In genomic region chr19:58856129-58856855, GRCm38 (mm10) we compare ENCODE assay signal across 26 mouse cellular contexts.
DNase-seq lines count a peak whose midpoint lies in the region; ATAC-seq lines count a peak whose summit lies in the region.
"Had no signal": no experiment of that assay in that cellular context is flagged by ENCODE, and none has a peak within 500 bp of the region (broad histone marks: within the 10 kb centered on the region; RNA-seq: fewer than 3 reads in every experiment).

No protein-coding gene starts in this region.

- H3K9ac ChIP-seq in midbrain, embryonic 11.5 days (ENCODE audit: low read length): no peak overlapping the region
- H3K9ac ChIP-seq in midbrain, embryonic 13.5 days (replicated peaks): no peak overlapping the region
- H3K9ac ChIP-seq: embryonic facial prominence, embryonic 12.5 days; hindbrain, embryonic 15.5 days; intestine, embryonic 15.5 days; limb, embryonic 15.5 days; liver, embryonic 14.5 days; lung, embryonic 14.5 days; midbrain, embryonic 15.5 days; neural tube, embryonic 13.5 days had no signal

- ATAC-seq in frontal cortex, adult (ENCODE audit: low TSS enrichment): peak; percentile 41
- no peak for ATAC-seq in midbrain, embryonic 11.5 days (ENCODE audit: low FRiP score)
- no peak for ATAC-seq in midbrain, embryonic 13.5 days
- ATAC-seq: activated CD4-positive, CD25-positive, alpha-beta regulatory T cell, adult 4 months; intestine, embryonic 15.5 days; midbrain, embryonic 15.5 days had no signal

- no peaks in the 10 kb centered on the region for H3K36me3 ChIP-seq in midbrain, embryonic 11.5 days (ENCODE audit: control insufficient read depth, insufficient read depth, low read length)
- H3K36me3 ChIP-seq in midbrain, embryonic 13.5 days: no peaks in the 10 kb centered on the region
- H3K36me3 ChIP-seq: embryonic facial prominence, embryonic 12.5 days; hindbrain, embryonic 15.5 days; intestine, embryonic 15.5 days; limb, embryonic 15.5 days; midbrain, embryonic 15.5 days; neural tube, embryonic 13.5 days had no signal

- H3K9me3 ChIP-seq in midbrain, embryonic 11.5 days (ENCODE audit: control insufficient read depth, low read length): no peaks in the 10 kb centered on the region
- no peaks in the 10 kb centered on the region for H3K9me3 ChIP-seq in midbrain, embryonic 13.5 days
- H3K9me3 ChIP-seq: embryonic facial prominence, embryonic 12.5 days; hindbrain, embryonic 15.5 days; intestine, embryonic 15.5 days; limb, embryonic 15.5 days; midbrain, embryonic 15.5 days; neural tube, embryonic 13.5 days had no signal

- 78% methylated on average over 9 of the region's 9 CpGs for WGBS in midbrain, embryonic 11.5 days
- WGBS in midbrain, embryonic 13.5 days: 68% methylated on average over 9 of the region's 9 CpGs

- H3K27ac ChIP-seq in midbrain, embryonic 11.5 days (ENCODE audit: low read depth, low read length): no peak overlapping the region
- H3K27ac ChIP-seq in midbrain, embryonic 13.5 days: no peak overlapping the region
- H3K27ac ChIP-seq: embryonic facial prominence, embryonic 12.5 days; hindbrain, embryonic 15.5 days; intestine, embryonic 15.5 days; limb, embryonic 15.5 days; liver, embryonic 14.5 days; midbrain, embryonic 15.5 days; neural tube, embryonic 13.5 days had no signal

- no peak overlapping the region for H3K4me3 ChIP-seq in midbrain, embryonic 11.5 days (ENCODE audit: low read depth, low read length)
- H3K4me3 ChIP-seq in midbrain, embryonic 13.5 days (replicated peaks): no peak overlapping the region
- H3K4me3 ChIP-seq: embryonic facial prominence, embryonic 12.5 days; gastrocnemius, adult 2 months; hindbrain, embryonic 15.5 days; intestine, embryonic 15.5 days; limb, embryonic 15.5 days; midbrain, embryonic 15.5 days; neural tube, embryonic 13.5 days had no signal

- DNase-seq in frontal cortex, postnatal 14 days (ENCODE audit: low spot score in 2 of 2): no peak
- DNase-seq in midbrain, embryonic 11.5 days (ENCODE audit: low spot score, missing footprints): peak; percentile 79
- DNase-seq in adrenal gland, postnatal 10 days: peak; percentile 50
- DNase-seq in kidney, postnatal 4 days: no peak
- DNase-seq in spleen, postnatal 10 days (ENCODE audit: low spot score in 2 of 2): no peak
- DNase-seq: B cell, adult 2 months; cerebellum, adult 11-12 months; cerebellum, postnatal 14 days; gastrocnemius, adult 2 months; heart, postnatal 36 days; kidney, adult 8-10 months; kidney, postnatal 10 days; layer of hippocampus, postnatal 36 days; left cerebral cortex, postnatal 4 days; lung, embryonic 14.5 days; retina, postnatal 1 day had no signal

- peaks cover 7% of the 10 kb centered on the region for H3K4me1 ChIP-seq in midbrain, embryonic 11.5 days (ENCODE audit: control insufficient read depth, insufficient read depth, low read length)
- peaks cover 38% of the 10 kb centered on the region for H3K4me1 ChIP-seq in midbrain, embryonic 13.5 days (replicated peaks)

- no peak overlapping the region for H3K4me2 ChIP-seq in midbrain, embryonic 11.5 days
- no peak overlapping the region for H3K4me2 ChIP-seq in midbrain, embryonic 13.5 days (replicated peaks)
- H3K4me2 ChIP-seq: embryonic facial prominence, embryonic 12.5 days; hindbrain, embryonic 15.5 days; intestine, embryonic 15.5 days; limb, embryonic 15.5 days; lung, embryonic 14.5 days; midbrain, embryonic 15.5 days; neural tube, embryonic 13.5 days had no signal

- no peaks in the 10 kb centered on the region; the same call in 1 of the 2 replicates for H3K27me3 ChIP-seq in midbrain, embryonic 11.5 days (ENCODE audit: control insufficient read depth, insufficient read depth, low read length)
- no peaks in the 10 kb centered on the region for H3K27me3 ChIP-seq in midbrain, embryonic 13.5 days
- H3K27me3 ChIP-seq: hindbrain, embryonic 15.5 days; intestine, embryonic 15.5 days; midbrain, embryonic 15.5 days; neural tube, embryonic 13.5 days had no signal

Comparison
In these comparisons a context has a peak if more than half of its experiments do, and no peak if none do; other contexts are left out.
1. DNase-seq: peak in midbrain, embryonic 11.5 days (single experiment) and adrenal gland, postnatal 10 days (single experiment); none in frontal cortex, postnatal 14 days (0 of 2), kidney, postnatal 4 days (0 of 2) and spleen, postnatal 10 days (0 of 2).